Mouse (Mus musculus) forebrain, embryonic 15.5 days (tissue): ENCODE data around the gene Phactr2. TPM values are rescaled to one million over a fixed set of nuclear protein-coding genes. Genes with fewer than 3 reads are reported as not detected.
A peak's percentile ranks its signal among the peaks of the same experiment; 100 is the strongest.

Source experiments
- ATAC-seq: fragments of 200-750 bp; cut with Nextera tagmentation; replicated peaks from 2 replicates; pipeline ENCODE4 v1.8.0; 2017; ENCODE audit warnings: mild to moderate bottlenecking, moderate TSS enrichment, moderate library complexity
- H3K27ac ChIP-seq: fragments of 300-500 bp; sonication (generic); replicated peaks from 2 replicates; pipeline ENCODE4 v1.5.1; 2015; ENCODE audit warnings: mild to moderate bottlenecking, inconsistent platforms
- H3K27me3 ChIP-seq: fragments of 300-500 bp; sonication (generic); 2 replicates; pipeline ENCODE4 v1.6.1; 2015; ENCODE audit warnings: inconsistent platforms
- H3K36me3 ChIP-seq: fragments of 300-500 bp; sonication (generic); 2 replicates; pipeline ENCODE4 v1.6.1; 2015; ENCODE audit warnings: mild to moderate bottlenecking, inconsistent platforms
- H3K4me1 ChIP-seq: fragments of 300-500 bp; sonication (generic); 2 replicates; pipeline ENCODE4 v1.6.1; 2015; ENCODE audit warnings: inconsistent platforms
- H3K4me2 ChIP-seq: fragments of 300-500 bp; sonication (generic); replicated peaks from 2 replicates; pipeline ENCODE4 v1.6.1; 2015; ENCODE audit warnings: mild to moderate bottlenecking, inconsistent platforms
- H3K4me3 ChIP-seq: fragments of 300-500 bp; sonication (generic); 2 replicates; pipeline ENCODE4 v1.5.1; 2015; ENCODE audit warnings: mild to moderate bottlenecking, inconsistent platforms
- H3K9ac ChIP-seq: fragments of 300-500 bp; sonication (generic); replicated peaks from 2 replicates; pipeline ENCODE4 v1.6.1; 2015; ENCODE audit warnings: mild to moderate bottlenecking, inconsistent platforms
- H3K9me3 ChIP-seq: fragments of 300-500 bp; sonication (generic); 2 replicates; pipeline ENCODE4 v1.6.1; 2016; ENCODE audit warnings: inconsistent platforms
- WGBS: fragments of 180-500 bp; shearing (Covaris S2); methylation state at CpG from one replicate; pipeline ENCODE4 v1.1.7; 2015; ENCODE audit warnings: mixed read lengths; 5-methylcytosine and 5-hydroxymethylcytosine counted together
- polyA plus RNA-seq: library from polyadenylated mRNA; unstranded; fragments of >200 nt; fragmentation: Nextera tagmentation; extraction: Ambion mirVana; gene quantifications from 2 replicates; pipeline ENCODE4 v1.2.1, GENCODE M21; 2015

The Phactr2 gene
- polyA plus RNA-seq, 1 experiment from 2014 or later, result 8.4 TPM

- Histone ChIP-seq H3K27me3 (no peaks in the 10 kb centered on the region), H3K4me2 (no peak overlapping the region), H3K9ac (no peak overlapping the region), H3K4me3 (no peak overlapping the region), H3K27ac (no peak overlapping the region), H3K36me3 (no peaks in the 10 kb centered on the region), H3K9me3 (no peaks in the 10 kb centered on the region), H3K4me1 (0 out of 2 replicates have a peak, but pooled peaks cover 6% of the 10 kb centered on the region)
- no peak for ATAC-seq
- 90% methylated on average over 6 of the region's 6 CpGs for WGBS
Observed at GRCm38 (mm10) chr10:13443647-13444046, 30.6 kb downstream of the Phactr2 start.

GRCm38 (mm10) chr10:13440292-13440691, 33.9 kb downstream of the Phactr2 start:
- Histone ChIP-seq H3K9me3 (no peaks in the 10 kb centered on the region), H3K27me3 (no peaks in the 10 kb centered on the region), H3K27ac (no peak overlapping the region), H3K9ac (no peak overlapping the region), H3K36me3 (no peaks in the 10 kb centered on the region), H3K4me1 (no peaks in the 10 kb centered on the region), H3K4me3 (no peak overlapping the region), H3K4me2 (no peak overlapping the region)
- no peak for ATAC-seq
- 82% methylated on average over 4 of the region's 4 CpGs for WGBS

- H3K4me3 ChIP-seq, result no peak overlapping the region
- H3K9me3 ChIP-seq, result no peaks in the 10 kb centered on the region
- H3K9ac ChIP-seq, result no peak overlapping the region
- H3K36me3 ChIP-seq, result no peaks in the 10 kb centered on the region
- ATAC-seq, result no peak
- no peaks in the 10 kb centered on the region for H3K27me3 ChIP-seq
- no peak overlapping the region for H3K4me2 ChIP-seq
- no peak overlapping the region for H3K27ac ChIP-seq
- WGBS, result 55% methylated on average over 10 of the region's 10 CpGs
- no peaks in the 10 kb centered on the region for H3K4me1 ChIP-seq
Observed at GRCm38 (mm10) chr10:13438118-13438821, 35.9 kb downstream of the Phactr2 start.

- WGBS, result 93% methylated on average over 9 of the region's 9 CpGs
- Histone ChIP-seq H3K27me3 (no peaks in the 10 kb centered on the region), H3K9me3 (no peaks in the 10 kb centered on the region), H3K9ac (no peak overlapping the region), H3K4me1 (peaks cover 9% of the 10 kb centered on the region), H3K36me3 (no peaks in the 10 kb centered on the region), H3K4me3 (no peak overlapping the region), H3K4me2 (no peak overlapping the region), H3K27ac (no peak overlapping the region)
- ATAC-seq, result no peak
Observed at GRCm38 (mm10) chr10:13437011-13437410, 37.2 kb downstream of the Phactr2 start.

DNA sequence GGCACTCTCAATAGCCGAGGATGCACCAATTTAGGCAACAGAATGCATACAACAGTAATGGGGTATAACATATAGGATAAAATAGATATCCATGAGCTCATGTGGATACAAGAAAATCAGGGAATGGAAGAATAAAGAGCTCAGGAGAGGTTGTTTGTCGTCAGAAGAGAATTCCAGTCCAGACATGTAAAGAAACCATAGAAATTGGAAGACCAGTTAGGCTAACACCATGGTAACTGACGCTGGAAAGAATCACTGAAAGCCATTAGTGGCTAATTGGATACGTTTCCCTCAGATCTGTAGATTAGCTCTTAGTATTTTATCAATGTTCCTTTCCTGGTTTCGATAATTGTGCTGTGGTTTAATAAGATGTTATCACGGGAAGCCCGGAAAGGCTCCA, 41.2 kb downstream of the Phactr2 start:
- H3K4me3 ChIP-seq, result no peak overlapping the region
- ATAC-seq, result no peak
- peaks cover 17% of the 10 kb centered on the region for H3K4me1 ChIP-seq
- H3K4me2 ChIP-seq, result no peak overlapping the region
- H3K9ac ChIP-seq, result no peak overlapping the region
- H3K27me3 ChIP-seq, result no peaks in the 10 kb centered on the region
- 15% methylated on average over 7 of the region's 7 CpGs for WGBS
- H3K27ac ChIP-seq, result no peak overlapping the region
- no peaks in the 10 kb centered on the region for H3K36me3 ChIP-seq
- no peaks in the 10 kb centered on the region for H3K9me3 ChIP-seq

GRCm38 (mm10) chr10:13431641-13432540, 42.3 kb downstream of the Phactr2 start:
- ATAC-seq, result no peak
- Histone ChIP-seq H3K9me3 (no peaks in the 10 kb centered on the region), H3K27me3 (no peaks in the 10 kb centered on the region), H3K9ac (no peak overlapping the region), H3K4me2 (no peak overlapping the region), H3K4me1 (peaks cover 17% of the 10 kb centered on the region), H3K27ac (no peak overlapping the region), H3K36me3 (no peaks in the 10 kb centered on the region), H3K4me3 (no peak overlapping the region)
- WGBS, result 15% methylated on average over 8 of the region's 8 CpGs

- 12% methylated on average over 5 of the region's 5 CpGs for WGBS
- ATAC-seq, result peak; percentile 66
- Histone ChIP-seq H3K4me3 (no peak overlapping the region), H3K27ac (no peak overlapping the region), H3K36me3 (no peaks in the 10 kb centered on the region), H3K4me1 (peaks cover 17% of the 10 kb centered on the region), H3K9me3 (no peaks in the 10 kb centered on the region), H3K9ac (no peak overlapping the region), H3K4me2 (no peak overlapping the region), H3K27me3 (no peaks in the 10 kb centered on the region)
Observed at GRCm38 (mm10) chr10:13429766-13430165, 44.4 kb downstream of the Phactr2 start.

DNA sequence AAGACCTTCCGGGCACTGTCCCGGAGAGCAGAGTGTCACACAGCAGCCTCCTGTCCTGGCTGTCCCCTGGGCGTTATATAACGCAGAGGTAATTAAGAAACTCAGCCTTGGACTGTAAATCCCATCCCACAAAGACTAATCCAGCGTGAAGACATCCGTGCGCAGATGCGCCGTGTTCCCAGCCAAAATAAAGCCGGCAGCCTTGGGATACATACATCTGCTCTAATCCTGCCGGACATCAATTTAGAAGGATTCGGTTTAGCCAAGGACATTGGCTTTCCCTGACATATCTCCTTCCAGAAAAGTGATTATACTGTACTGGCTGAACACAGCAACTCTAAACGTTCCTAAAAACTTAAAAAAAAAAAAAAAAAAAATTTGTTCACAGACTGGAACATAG, 45.0 kb downstream of the Phactr2 start:
- ATAC-seq, result no peak; the same call in 1 of the 2 replicates
- no peak overlapping the region for H3K9ac ChIP-seq
- H3K36me3 ChIP-seq, result no peaks in the 10 kb centered on the region
- H3K4me3 ChIP-seq, result no peak overlapping the region
- H3K9me3 ChIP-seq, result no peaks in the 10 kb centered on the region
- no peak overlapping the region for H3K27ac ChIP-seq
- H3K4me2 ChIP-seq, result peak overlapping the region; percentile 22; the same call in 1 of the 2 replicates
- whole genome bisulfite sequencing, result 8% methylated on average over 13 of the region's 13 CpGs
- H3K27me3 ChIP-seq, result no peaks in the 10 kb centered on the region
- peaks cover 17% of the 10 kb centered on the region for H3K4me1 ChIP-seq

GRCm38 (mm10) chr10:13428536-13428935, 45.7 kb downstream of the Phactr2 start:
- Histone ChIP-seq H3K27ac (no peak overlapping the region), H3K27me3 (no peaks in the 10 kb centered on the region), H3K36me3 (no peaks in the 10 kb centered on the region), H3K4me1 (peaks cover 17% of the 10 kb centered on the region), H3K9ac (no peak overlapping the region), H3K4me2 (no peak overlapping the region), H3K9me3 (no peaks in the 10 kb centered on the region), H3K4me3 (no peak overlapping the region)
- 77% methylated on average over 7 of the region's 7 CpGs for WGBS
- no peak for ATAC-seq

DNA sequence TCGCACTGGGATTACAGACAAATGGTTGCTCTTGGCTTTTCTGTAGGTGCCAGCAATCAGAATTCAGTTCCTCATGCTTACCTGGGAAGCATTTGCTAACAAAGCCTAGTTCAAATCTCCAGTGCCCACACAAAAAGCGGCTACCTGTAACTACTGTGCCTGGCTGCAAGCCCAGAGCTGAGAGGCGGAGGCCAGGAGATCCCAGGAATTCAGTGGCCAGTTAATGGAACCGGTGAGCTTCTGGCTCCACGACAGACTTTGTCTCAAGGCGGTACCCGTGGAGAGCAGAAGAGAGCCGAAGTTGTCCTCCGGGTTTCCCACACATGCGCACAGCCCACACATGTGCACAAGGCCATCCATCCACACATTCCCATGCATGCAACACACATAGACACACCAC, 46.6 kb downstream of the Phactr2 start:
- 62% methylated on average over 10 of the region's 10 CpGs for WGBS
- ATAC-seq, result no peak
- no peak overlapping the region for H3K4me2 ChIP-seq
- H3K27ac ChIP-seq, result no peak overlapping the region
- H3K4me1 ChIP-seq, result peaks cover 12% of the 10 kb centered on the region
- H3K36me3 ChIP-seq, result no peaks in the 10 kb centered on the region
- no peaks in the 10 kb centered on the region for H3K9me3 ChIP-seq
- H3K9ac ChIP-seq, result no peak overlapping the region
- H3K4me3 ChIP-seq, result no peak overlapping the region
- no peaks in the 10 kb centered on the region for H3K27me3 ChIP-seq

- 97% methylated on average over 9 of the region's 9 CpGs for whole genome bisulfite sequencing
- Histone ChIP-seq H3K9me3 (no peaks in the 10 kb centered on the region), H3K4me2 (no peak overlapping the region), H3K4me3 (no peak overlapping the region), H3K4me1 (peaks cover 4% of the 10 kb centered on the region), H3K36me3 (no peaks in the 10 kb centered on the region), H3K9ac (no peak overlapping the region), H3K27me3 (no peaks in the 10 kb centered on the region), H3K27ac (no peak overlapping the region)
- ATAC-seq, result no peak
Observed at GRCm38 (mm10) chr10:13425198-13425597, 49.0 kb downstream of the Phactr2 start.

- Histone ChIP-seq H3K4me2 (no peak overlapping the region), H3K9me3 (no peaks in the 10 kb centered on the region)
- WGBS, result 94% methylated on average over 17 of the region's 17 CpGs
Observed at GRCm38 (mm10) chr10:13424508-13424907, 49.7 kb downstream of the Phactr2 start.

More at GRCm38 (mm10) chr10:13424508-13424907, 49.7 kb downstream of the Phactr2 start:
- Histone ChIP-seq H3K4me3 (no peak overlapping the region), H3K27me3 (no peaks in the 10 kb centered on the region), H3K4me1 (peaks cover 4% of the 10 kb centered on the region), H3K27ac (no peak overlapping the region), H3K9ac (no peak overlapping the region), H3K36me3 (no peaks in the 10 kb centered on the region)
- ATAC-seq, result no peak
